Mouse (Mus musculus): ENCODE results near the gene Cd86.

DNA sequence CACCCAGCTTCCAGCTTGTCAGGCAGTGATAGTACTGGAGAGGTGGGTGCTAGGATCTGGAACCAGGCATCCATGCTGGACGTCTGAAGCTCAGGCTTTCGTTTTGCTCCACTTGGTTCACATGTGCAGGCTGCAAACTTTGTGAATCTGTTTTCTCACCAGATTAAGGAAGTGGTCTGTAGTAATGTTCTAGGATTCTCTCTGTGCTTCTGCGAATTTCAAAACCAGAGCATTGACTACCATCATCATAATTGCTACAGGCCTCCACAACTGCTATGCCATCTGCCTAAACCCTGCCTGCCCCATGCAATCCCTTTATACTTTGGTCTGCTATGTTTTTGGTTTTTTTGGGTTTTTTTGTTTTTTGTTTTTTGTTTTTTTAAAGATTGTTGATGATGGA, 44.8 kb downstream of the Cd86 start:
- no peak for TF ChIP-seq GATA1 (IDR thresholded peaks at IDR 0.05; ENCODE audit: borderline replicate concordance, low read length)
- no peak for TF ChIP-seq FLI1 (IDR thresholded peaks at IDR 0.05; ENCODE audit: low read length)
